Mouse (Mus musculus): ENCODE measurements around the gene Runx1. TPM values are rescaled to one million over a fixed set of nuclear protein-coding genes. Genes with fewer than 3 reads are reported as not detected.

The Runx1 gene
- polyA plus RNA-seq, 1 experiment from 2014 or later, result 3.3 TPM

- DNase-seq (ENCODE audit: low spot score) (no peak), ATAC-seq (replicated peaks; ENCODE audit: low FRiP score, low TSS enrichment, low read depth) (no peak)
- H3K36me3 ChIP-seq (ENCODE audit: control insufficient read depth, insufficient read depth, low read length), result no peaks in the 10 kb centered on the region
- H3K4me2 ChIP-seq (ENCODE audit: low read length), result no peak overlapping the region
- H3K4me3 ChIP-seq (ENCODE audit: low read depth, low read length), result no peak overlapping the region
- no peaks in the 10 kb centered on the region for H3K9me3 ChIP-seq (ENCODE audit: control insufficient read depth, low read length)
- H3K9ac ChIP-seq (ENCODE audit: low read length), result no peak overlapping the region
- H3K27ac ChIP-seq (ENCODE audit: low read depth), result no peak overlapping the region
- H3K27me3 ChIP-seq (replicated peaks; ENCODE audit: control insufficient read depth, insufficient read depth, low read length), result no peaks in the 10 kb centered on the region
- WGBS, result 69% methylated on average over 10 of the region's 10 CpGs
- no peaks in the 10 kb centered on the region; the same call in 1 of the 2 replicates for H3K4me1 ChIP-seq (replicated peaks; ENCODE audit: control insufficient read depth, insufficient read depth, low read length)
Measured at GRCm38 (mm10) chr16:92581767-92582166, 244.2 kb downstream of the Runx1 start.

GRCm38 (mm10) chr16:92580981-92581380, 245.0 kb downstream of the Runx1 start:
- no peak for DNase-seq (ENCODE audit: low spot score)
- Histone ChIP-seq H3K36me3 (ENCODE audit: control insufficient read depth, insufficient read depth, low read length) (no peaks in the 10 kb centered on the region), H3K4me3 (ENCODE audit: low read depth, low read length) (no peak overlapping the region), H3K4me1 (replicated peaks; ENCODE audit: control insufficient read depth, insufficient read depth, low read length) (no peaks in the 10 kb centered on the region; the same call in 1 of the 2 replicates), H3K9ac (ENCODE audit: low read length) (no peak overlapping the region), H3K27ac (ENCODE audit: low read depth) (no peak overlapping the region), H3K4me2 (ENCODE audit: low read length) (no peak overlapping the region), H3K9me3 (ENCODE audit: control insufficient read depth, low read length) (no peaks in the 10 kb centered on the region), H3K27me3 (replicated peaks; ENCODE audit: control insufficient read depth, insufficient read depth, low read length) (no peaks in the 10 kb centered on the region)
- WGBS, result 80% methylated on average over 10 of the region's 10 CpGs
- ATAC-seq (replicated peaks; ENCODE audit: low FRiP score, low TSS enrichment, low read depth), result no peak; the same call in 1 of the 2 replicates

DNA sequence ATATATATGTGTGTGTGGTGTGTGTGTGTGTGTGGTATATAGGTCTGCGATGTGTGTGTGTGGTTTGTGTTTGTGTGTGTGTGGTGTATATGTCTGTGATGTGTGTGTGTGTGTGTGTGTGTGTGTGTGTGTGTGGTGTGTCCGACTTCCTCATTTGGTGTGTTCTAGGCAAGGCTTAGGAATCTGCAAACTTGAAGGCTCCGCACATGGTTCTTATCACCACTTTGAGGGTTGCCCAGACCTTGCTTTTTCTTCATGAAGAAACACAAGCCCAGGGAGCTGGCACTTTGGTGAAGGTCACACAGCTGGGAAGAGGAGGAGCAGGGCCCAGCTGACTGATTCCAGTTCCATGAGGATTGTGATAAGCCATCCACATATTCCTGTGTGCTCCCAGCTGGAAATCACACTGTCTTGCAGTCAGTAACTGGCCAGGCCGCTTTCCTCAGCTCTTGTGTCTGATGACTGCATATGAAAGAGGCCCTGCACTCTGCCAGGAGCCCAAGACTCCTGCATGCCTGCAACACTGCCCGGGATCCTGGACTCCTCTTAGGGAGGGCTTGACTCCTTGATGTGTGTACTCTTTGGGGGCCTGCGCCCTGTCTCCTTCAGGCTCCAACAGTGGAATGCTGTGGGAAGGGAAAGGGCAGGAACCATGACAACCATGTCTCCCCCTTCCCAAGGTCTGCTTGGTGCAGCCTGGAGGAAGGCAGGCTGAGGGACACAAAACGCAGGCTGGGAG, 246.9 kb downstream of the Runx1 start:
- no peak overlapping the region for H3K4me3 ChIP-seq (ENCODE audit: low read depth, low read length)
- no peak overlapping the region for H3K4me2 ChIP-seq (ENCODE audit: low read length)
- ATAC-seq (replicated peaks; ENCODE audit: low FRiP score, low TSS enrichment, low read depth) (peak; percentile 43; the same call in 1 of the 2 replicates), DNase-seq (ENCODE audit: low spot score) (no peak)
- H3K36me3 ChIP-seq (ENCODE audit: control insufficient read depth, insufficient read depth, low read length), result no peaks in the 10 kb centered on the region
- H3K9ac ChIP-seq (ENCODE audit: low read length), result no peak overlapping the region
- H3K9me3 ChIP-seq (ENCODE audit: control insufficient read depth, low read length), result no peaks in the 10 kb centered on the region
- H3K27me3 ChIP-seq (replicated peaks; ENCODE audit: control insufficient read depth, insufficient read depth, low read length), result no peaks in the 10 kb centered on the region
- no peak overlapping the region for H3K27ac ChIP-seq (ENCODE audit: low read depth)
- WGBS, result 55% methylated on average over 7 of the region's 7 CpGs
- H3K4me1 ChIP-seq (replicated peaks; ENCODE audit: control insufficient read depth, insufficient read depth, low read length), result no peaks in the 10 kb centered on the region; the same call in 1 of the 2 replicates

- ATAC-seq (replicated peaks; ENCODE audit: low FRiP score, low TSS enrichment, low read depth) (no peak), DNase-seq (ENCODE audit: low spot score) (no peak)
- no peaks in the 10 kb centered on the region; the same call in none of the 2 replicates for H3K4me1 ChIP-seq (replicated peaks; ENCODE audit: control insufficient read depth, insufficient read depth, low read length)
- H3K27me3 ChIP-seq (replicated peaks; ENCODE audit: control insufficient read depth, insufficient read depth, low read length), result no peaks in the 10 kb centered on the region
- no peak overlapping the region for H3K4me2 ChIP-seq (ENCODE audit: low read length)
- H3K4me3 ChIP-seq (ENCODE audit: low read depth, low read length), result no peak overlapping the region
- H3K9ac ChIP-seq (ENCODE audit: low read length), result no peak overlapping the region
- WGBS, result 66% methylated on average over 9 of the region's 9 CpGs
- no peak overlapping the region for H3K27ac ChIP-seq (ENCODE audit: low read depth)
- no peaks in the 10 kb centered on the region for H3K9me3 ChIP-seq (ENCODE audit: control insufficient read depth, low read length)
- no peaks in the 10 kb centered on the region for H3K36me3 ChIP-seq (ENCODE audit: control insufficient read depth, insufficient read depth, low read length)
Measured at GRCm38 (mm10) chr16:92577381-92577780, 248.6 kb downstream of the Runx1 start.

- H3K27ac ChIP-seq (ENCODE audit: low read depth), result no peak overlapping the region
- no peaks in the 10 kb centered on the region; the same call in none of the 2 replicates for H3K4me1 ChIP-seq (replicated peaks; ENCODE audit: control insufficient read depth, insufficient read depth, low read length)
- ATAC-seq (replicated peaks; ENCODE audit: low FRiP score, low TSS enrichment, low read depth) (no peak), DNase-seq (ENCODE audit: low spot score) (no peak)
- 70% methylated on average over 10 of the region's 10 CpGs for WGBS
- no peak overlapping the region for H3K4me3 ChIP-seq (ENCODE audit: low read depth, low read length)
- H3K9ac ChIP-seq (ENCODE audit: low read length), result no peak overlapping the region
- no peaks in the 10 kb centered on the region for H3K36me3 ChIP-seq (ENCODE audit: control insufficient read depth, insufficient read depth, low read length)
- H3K4me2 ChIP-seq (ENCODE audit: low read length), result no peak overlapping the region
- no peaks in the 10 kb centered on the region for H3K27me3 ChIP-seq (replicated peaks; ENCODE audit: control insufficient read depth, insufficient read depth, low read length)
- no peaks in the 10 kb centered on the region for H3K9me3 ChIP-seq (ENCODE audit: control insufficient read depth, low read length)
Measured at GRCm38 (mm10) chr16:92575792-92576191, 250.2 kb downstream of the Runx1 start.

DNA sequence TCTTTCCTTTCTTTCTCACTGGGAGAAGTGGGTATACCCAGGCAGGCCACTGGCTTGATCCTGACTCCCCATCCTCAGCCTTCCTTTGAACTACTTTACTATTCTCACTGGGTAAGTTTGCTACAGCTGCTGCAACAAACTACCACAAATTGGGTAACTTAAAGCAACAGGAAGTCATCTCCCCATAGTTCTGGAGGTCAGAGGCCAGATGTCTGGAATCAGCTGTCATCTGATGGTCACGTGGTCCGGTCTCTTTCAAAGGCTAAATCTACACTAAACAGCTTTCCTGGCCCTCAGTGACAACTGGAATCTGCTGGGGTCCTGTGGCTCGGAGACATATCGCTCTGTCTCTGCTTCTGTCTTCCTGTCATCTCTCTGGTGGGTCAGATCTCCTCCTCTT, 252.8 kb downstream of the Runx1 start:
- no peak for DNase-seq (ENCODE audit: low spot score)
- WGBS, result 56% methylated on average over 4 of the region's 4 CpGs
- H3K27me3 ChIP-seq (replicated peaks; ENCODE audit: control insufficient read depth, insufficient read depth, low read length), result no peaks in the 10 kb centered on the region

GRCm38 (mm10) chr16:92571246-92571645, 254.7 kb downstream of the Runx1 start:
- DNase-seq (ENCODE audit: low spot score) (no peak), ATAC-seq (replicated peaks; ENCODE audit: low FRiP score, low TSS enrichment, low read depth) (no peak)
- H3K4me2 ChIP-seq (ENCODE audit: low read length), result no peak overlapping the region
- 86% methylated on average over 11 of the region's 11 CpGs for WGBS
- H3K9me3 ChIP-seq (ENCODE audit: control insufficient read depth, low read length), result no peaks in the 10 kb centered on the region
- no peak overlapping the region for H3K4me3 ChIP-seq (ENCODE audit: low read depth, low read length)
- no peaks in the 10 kb centered on the region for H3K36me3 ChIP-seq (ENCODE audit: control insufficient read depth, insufficient read depth, low read length)
- no peak overlapping the region for H3K27ac ChIP-seq (ENCODE audit: low read depth)
- H3K27me3 ChIP-seq (replicated peaks; ENCODE audit: control insufficient read depth, insufficient read depth, low read length), result no peaks in the 10 kb centered on the region
- no peak overlapping the region for H3K9ac ChIP-seq (ENCODE audit: low read length)
- no peaks in the 10 kb centered on the region; the same call in 1 of the 2 replicates for H3K4me1 ChIP-seq (replicated peaks; ENCODE audit: control insufficient read depth, insufficient read depth, low read length)

More for the DNA sequence above, 252.8 kb downstream of the Runx1 start:
- Histone ChIP-seq H3K4me1 (replicated peaks; ENCODE audit: control insufficient read depth, insufficient read depth, low read length) (no peaks in the 10 kb centered on the region; the same call in 1 of the 2 replicates), H3K4me3 (ENCODE audit: low read depth, low read length) (no peak overlapping the region), H3K9ac (ENCODE audit: low read length) (no peak overlapping the region), H3K27ac (ENCODE audit: low read depth) (no peak overlapping the region), H3K36me3 (ENCODE audit: control insufficient read depth, insufficient read depth, low read length) (no peaks in the 10 kb centered on the region), H3K4me2 (ENCODE audit: low read length) (no peak overlapping the region), H3K9me3 (ENCODE audit: control insufficient read depth, low read length) (no peaks in the 10 kb centered on the region)
- no peak for ATAC-seq (replicated peaks; ENCODE audit: low FRiP score, low TSS enrichment, low read depth)

- Histone ChIP-seq H3K4me1 (replicated peaks; ENCODE audit: control insufficient read depth, insufficient read depth, low read length) (no peaks in the 10 kb centered on the region), H3K9ac (ENCODE audit: low read length) (no peak overlapping the region), H3K27me3 (replicated peaks; ENCODE audit: control insufficient read depth, insufficient read depth, low read length) (no peaks in the 10 kb centered on the region), H3K4me2 (ENCODE audit: low read length) (peak overlapping the region; percentile 25; the same call in 1 of the 2 replicates), H3K9me3 (ENCODE audit: control insufficient read depth, low read length) (no peaks in the 10 kb centered on the region), H3K27ac (ENCODE audit: low read depth) (no peak overlapping the region), H3K4me3 (ENCODE audit: low read depth, low read length) (no peak overlapping the region), H3K36me3 (ENCODE audit: control insufficient read depth, insufficient read depth, low read length) (no peaks in the 10 kb centered on the region)
- 26% methylated on average over 5 of the region's 5 CpGs for WGBS
- ATAC-seq (replicated peaks; ENCODE audit: low FRiP score, low TSS enrichment, low read depth), result peak; percentile 54; the same call in 1 of the 2 replicates
- no peak for DNase-seq (ENCODE audit: low spot score)
Measured at GRCm38 (mm10) chr16:92566146-92566545, 259.8 kb downstream of the Runx1 start.

- ATAC-seq (replicated peaks; ENCODE audit: low FRiP score, low TSS enrichment, low read depth) (peak; percentile 84), DNase-seq (ENCODE audit: low spot score) (peak; percentile 97)
- H3K27ac ChIP-seq (ENCODE audit: low read depth), result no peak overlapping the region
- H3K9ac ChIP-seq (ENCODE audit: low read length), result no peak overlapping the region
- H3K36me3 ChIP-seq (ENCODE audit: control insufficient read depth, insufficient read depth, low read length), result no peaks in the 10 kb centered on the region
- H3K27me3 ChIP-seq (replicated peaks; ENCODE audit: control insufficient read depth, insufficient read depth, low read length), result no peaks in the 10 kb centered on the region
- 1% methylated on average over 6 of the region's 6 CpGs for WGBS
- H3K4me3 ChIP-seq (ENCODE audit: low read depth, low read length), result no peak overlapping the region
- peak overlapping the region; percentile 25 for H3K4me2 ChIP-seq (ENCODE audit: low read length)
- no peaks in the 10 kb centered on the region for H3K9me3 ChIP-seq (ENCODE audit: control insufficient read depth, low read length)
- no peaks in the 10 kb centered on the region for H3K4me1 ChIP-seq (replicated peaks; ENCODE audit: control insufficient read depth, insufficient read depth, low read length)
Measured at GRCm38 (mm10) chr16:92565708-92566107, 260.2 kb downstream of the Runx1 start.
